Mouse (Mus musculus): ENCODE measurements around the gene Cnot9. TPM values are rescaled to one million over a fixed set of nuclear protein-coding genes. Genes with fewer than 3 reads are reported as not detected.

Gene Cnot9
- polyA plus RNA-seq, 1 experiment from 2014 or later, result 61.4 TPM

DNA sequence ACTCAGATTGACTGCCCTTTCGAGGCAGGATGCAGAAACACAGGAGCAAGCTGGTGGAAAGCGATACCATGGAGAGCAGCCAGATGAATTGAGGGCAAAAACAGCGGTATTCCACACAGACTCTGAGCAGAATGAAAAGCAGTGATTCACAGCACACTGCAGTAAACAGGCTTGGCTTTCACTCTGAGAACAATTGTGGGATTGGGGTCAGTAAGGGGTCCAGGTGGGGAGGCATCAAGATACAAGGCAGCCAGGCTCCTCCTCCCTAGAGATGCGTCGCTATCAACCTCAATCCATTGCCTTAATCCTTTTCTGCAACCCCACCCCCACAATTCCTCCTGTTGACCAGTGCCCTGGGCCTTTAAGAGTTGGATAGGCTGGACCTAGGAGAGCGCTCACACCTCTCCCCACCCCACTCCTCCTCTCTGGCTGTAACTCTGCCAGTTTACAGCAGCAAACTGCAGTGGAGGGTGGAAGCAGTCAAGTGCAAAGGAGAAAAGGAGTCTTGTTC, 36.6 kb downstream of the Cnot9 start, which contains the start of gene Plcd4:
Gene Plcd4, plus strand, starts transcription at position 438 of the 511 bp plus-strand sequence.
- Histone ChIP-seq H3K27ac (no peak within 1 kb of the TSS), H3K4me3 (replicated peaks) (no peak within 1 kb of the TSS), H3K9me3 (no peaks in the 10 kb centered on the region), H3K4me2 (replicated peaks) (no peak within 1 kb of the TSS), H3K9ac (no peak within 1 kb of the TSS), H3K36me3 (no peaks in the 10 kb centered on the region), H3K4me1 (replicated peaks) (0 out of 2 replicates have a peak, but pooled peaks cover 4% of the 10 kb centered on the region), H3K27me3 (replicated peaks) (no peaks in the 10 kb centered on the region)
- no peak for ATAC-seq
- WGBS, result 5% methylated on average over 6 of the region's 6 CpGs

DNA sequence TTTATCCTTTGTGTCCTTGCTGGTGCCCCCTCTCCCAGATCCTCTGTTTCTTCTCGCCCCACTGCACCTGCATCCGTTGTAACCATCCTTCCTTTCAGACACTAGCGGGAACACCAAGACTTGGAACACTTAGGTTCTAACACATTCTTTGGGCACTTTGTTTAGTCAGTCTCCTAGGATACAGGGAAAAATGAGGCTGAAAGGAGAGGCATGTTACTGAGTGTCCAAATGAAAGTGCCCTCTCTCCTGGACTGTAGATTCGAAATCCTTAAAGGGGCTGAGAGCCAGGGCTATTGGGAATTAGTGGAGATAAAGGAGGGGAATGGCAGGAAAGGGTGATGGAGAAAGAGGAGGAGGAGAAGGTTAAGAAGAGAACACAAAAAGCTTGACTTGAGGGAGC, 38.3 kb downstream of the Cnot9 start, which contains the start of gene Usp37:
Gene Usp37, minus strand, starts transcription at position 101 of the 400 bp plus-strand sequence.
- 84% methylated on average over 4 of the region's 4 CpGs for WGBS
- no peak within 1 kb of the TSS for H3K4me3 ChIP-seq (replicated peaks)
- H3K27me3 ChIP-seq (replicated peaks), result no peaks in the 10 kb centered on the region
- H3K27ac ChIP-seq, result no peak within 1 kb of the TSS
- H3K4me2 ChIP-seq (replicated peaks), result no peak within 1 kb of the TSS
- 0 out of 2 replicates have a peak, but pooled peaks cover 4% of the 10 kb centered on the region for H3K4me1 ChIP-seq (replicated peaks)
- H3K9me3 ChIP-seq, result no peaks in the 10 kb centered on the region
- H3K36me3 ChIP-seq, result no peaks in the 10 kb centered on the region
- no peak within 1 kb of the TSS for H3K9ac ChIP-seq
- ATAC-seq, result no peak

DNA sequence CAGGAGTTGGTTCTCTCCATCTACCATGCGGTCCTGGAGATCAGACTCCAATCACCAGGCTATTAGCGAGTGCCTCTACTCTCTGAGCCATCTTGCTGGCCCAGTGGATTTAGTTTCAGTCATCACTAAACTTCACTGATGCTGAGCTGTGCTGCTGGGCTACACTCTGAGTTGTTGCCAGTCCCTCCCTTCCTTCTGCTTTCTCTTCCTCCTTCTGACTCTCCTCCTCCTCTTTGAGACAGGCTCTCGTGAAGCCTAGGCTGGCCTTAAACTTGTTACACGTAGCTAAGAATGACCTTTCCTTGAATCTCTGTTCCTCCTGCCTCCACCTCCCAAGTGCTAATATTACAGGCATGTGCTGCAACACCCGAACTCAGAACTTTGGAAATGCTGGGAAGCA, 53.2 kb downstream of the Cnot9 start:
- H3K9me3 ChIP-seq, result no peaks in the 10 kb centered on the region
- 81% methylated on average over 5 of the region's 5 CpGs for WGBS
- H3K27ac ChIP-seq, result no peak overlapping the region
- no peaks in the 10 kb centered on the region for H3K36me3 ChIP-seq
- no peak overlapping the region for H3K4me3 ChIP-seq (replicated peaks)
- no peak overlapping the region for H3K4me2 ChIP-seq (replicated peaks)
- ATAC-seq, result no peak
- H3K4me1 ChIP-seq (replicated peaks), result no peaks in the 10 kb centered on the region
- H3K27me3 ChIP-seq (replicated peaks), result no peaks in the 10 kb centered on the region
- no peak overlapping the region for H3K9ac ChIP-seq

GRCm38 (mm10) chr1:74565834-74566233, 60.0 kb downstream of the Cnot9 start:
- Histone ChIP-seq H3K9ac (no peak overlapping the region), H3K4me3 (replicated peaks) (no peak overlapping the region), H3K4me2 (replicated peaks) (no peak overlapping the region), H3K9me3 (no peaks in the 10 kb centered on the region), H3K27ac (no peak overlapping the region), H3K36me3 (peaks cover 47% of the 10 kb centered on the region), H3K27me3 (replicated peaks) (no peaks in the 10 kb centered on the region), H3K4me1 (replicated peaks) (no peaks in the 10 kb centered on the region)
- ATAC-seq, result no peak
- 93% methylated on average over 6 of the region's 6 CpGs for WGBS

DNA sequence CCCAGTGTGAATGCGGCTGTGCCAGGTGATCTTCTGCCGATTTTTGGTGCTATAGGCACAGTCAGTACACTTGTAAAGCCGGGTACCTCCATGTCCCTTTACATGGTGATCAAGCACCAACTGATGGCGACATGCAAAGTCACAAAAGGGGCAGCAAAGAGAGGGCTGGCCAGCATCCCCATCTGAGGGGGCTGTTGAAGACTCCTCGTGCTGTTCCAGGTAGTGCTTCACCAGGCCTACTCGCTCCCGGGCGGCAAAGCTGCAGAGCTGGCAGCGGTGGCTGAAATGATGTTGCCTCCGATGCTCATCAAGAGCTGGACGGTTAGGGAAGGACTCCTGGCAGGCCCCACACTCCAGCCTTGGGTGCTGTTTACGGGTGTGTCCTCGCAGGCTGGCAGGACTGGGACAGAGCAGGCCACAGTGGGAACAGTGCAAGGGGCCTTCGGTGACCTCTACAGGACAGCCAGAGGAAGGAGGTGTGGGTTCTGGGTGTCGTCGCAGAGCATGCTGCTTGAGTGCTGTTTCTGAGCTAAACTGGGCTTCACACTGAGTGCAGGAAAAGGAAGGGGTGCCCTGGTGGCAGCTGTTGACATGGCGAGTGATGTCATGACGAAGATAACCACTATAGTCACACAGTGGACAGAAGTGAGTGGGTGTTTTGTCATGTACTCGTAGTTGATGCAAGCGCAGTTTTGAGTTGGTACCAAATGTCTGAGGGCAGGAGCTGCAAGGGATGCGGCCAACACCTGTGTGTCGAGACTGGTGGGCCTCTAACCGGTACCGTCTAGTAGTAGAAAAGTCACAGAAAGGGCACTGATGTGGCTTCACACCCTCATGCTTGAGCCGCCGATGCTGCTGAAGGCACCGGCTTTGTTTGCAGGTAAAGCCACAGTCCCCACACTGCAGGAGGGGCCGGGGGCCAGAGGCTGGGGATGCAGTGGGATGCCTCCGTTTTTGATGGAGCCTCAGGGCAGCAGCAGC, 64.2 kb downstream of the Cnot9 start:
- no peaks in the 10 kb centered on the region for H3K4me1 ChIP-seq (replicated peaks)
- no peaks in the 10 kb centered on the region for H3K27me3 ChIP-seq (replicated peaks)
- H3K4me2 ChIP-seq (replicated peaks), result no peak overlapping the region
- H3K9ac ChIP-seq, result no peak overlapping the region
- no peak overlapping the region for H3K4me3 ChIP-seq (replicated peaks)
- 91% methylated on average over 29 of the region's 29 CpGs for WGBS
- H3K36me3 ChIP-seq, result peaks cover 70% of the 10 kb centered on the region
- no peaks in the 10 kb centered on the region for H3K9me3 ChIP-seq
- ATAC-seq, result no peak
- no peak overlapping the region for H3K27ac ChIP-seq

Other genes with a start within 250 kb of the Cnot9 start
- 3.1 and 3.3 TPM in 2 replicates for gene Gpbar1, start 227.5 kb upstream of the Cnot9 start, polyA plus RNA-seq (2015; fragmentation: Nextera tagmentation; extraction: Ambion mirVana)
- 225 and 244 TPM in 2 replicates for gene Aamp, start 221.3 kb upstream of the Cnot9 start, polyA plus RNA-seq (2015; fragmentation: Nextera tagmentation; extraction: Ambion mirVana)
- gene Pnkd, start 221.1 kb upstream of the Cnot9 start, polyA plus RNA-seq (2015; fragmentation: Nextera tagmentation; extraction: Ambion mirVana), result 120 and 127 TPM in 2 replicates
- gene Tmbim1, start 200.4 kb upstream of the Cnot9 start, polyA plus RNA-seq (2015; fragmentation: Nextera tagmentation; extraction: Ambion mirVana), result 54.9 and 64.3 TPM in 2 replicates
- 0.39 and 0.53 TPM in 2 replicates for gene Catip, start 143.9 kb upstream of the Cnot9 start, polyA plus RNA-seq (2015; fragmentation: Nextera tagmentation; extraction: Ambion mirVana)
- 6.4 and 6.7 TPM in 2 replicates for gene Slc11a1, start 130.9 kb upstream of the Cnot9 start, polyA plus RNA-seq (2015; fragmentation: Nextera tagmentation; extraction: Ambion mirVana)
- 75.4 and 78.7 TPM in 2 replicates for gene Ctdsp1, start 114.5 kb upstream of the Cnot9 start, polyA plus RNA-seq (2015; fragmentation: Nextera tagmentation; extraction: Ambion mirVana)
- 135 and 146 TPM in 2 replicates for gene Vil1, start 96.7 kb upstream of the Cnot9 start, polyA plus RNA-seq (2015; fragmentation: Nextera tagmentation; extraction: Ambion mirVana)
- gene Plcd4, start 36.8 kb downstream of the Cnot9 start, polyA plus RNA-seq (2015; fragmentation: Nextera tagmentation; extraction: Ambion mirVana), result 0.29 TPM in 1 of 2 replicates, not detected in the other
- gene Usp37, start 38.2 kb downstream of the Cnot9 start, polyA plus RNA-seq (2015; fragmentation: Nextera tagmentation; extraction: Ambion mirVana), result 22.2 and 26.0 TPM in 2 replicates
- gene Zfp142, start 82.2 kb downstream of the Cnot9 start, polyA plus RNA-seq (2015; fragmentation: Nextera tagmentation; extraction: Ambion mirVana), result 4.6 and 5.4 TPM in 2 replicates
- 21.9 and 22.1 TPM in 2 replicates for gene Bcs1l, start 82.2 kb downstream of the Cnot9 start, polyA plus RNA-seq (2015; fragmentation: Nextera tagmentation; extraction: Ambion mirVana)
- 28.2 and 30.2 TPM in 2 replicates for gene Rnf25, start 95.3 kb downstream of the Cnot9 start, polyA plus RNA-seq (2015; fragmentation: Nextera tagmentation; extraction: Ambion mirVana)
- 4.0 and 5.3 TPM in 2 replicates for gene Stk36, start 95.4 kb downstream of the Cnot9 start, polyA plus RNA-seq (2015; fragmentation: Nextera tagmentation; extraction: Ambion mirVana)
- gene Ttll4, start 155.7 kb downstream of the Cnot9 start, polyA plus RNA-seq (2015; fragmentation: Nextera tagmentation; extraction: Ambion mirVana), result 10.1 and 11.0 TPM in 2 replicates
- 6.0 and 6.3 TPM in 2 replicates for gene Cyp27a1, start 207.5 kb downstream of the Cnot9 start, polyA plus RNA-seq (2015; fragmentation: Nextera tagmentation; extraction: Ambion mirVana)
- 0.16 and 0.19 TPM in 2 replicates for gene Prkag3, start 243.2 kb downstream of the Cnot9 start, polyA plus RNA-seq (2015; fragmentation: Nextera tagmentation; extraction: Ambion mirVana)

Data from intestine, embryonic 15.5 days (tissue).